Mouse (Mus musculus): ENCODE data around the gene B4galt1.

- TF ChIP-seq GATA1 (IDR thresholded peaks at IDR 0.05; ENCODE audit: borderline replicate concordance, low read length) (no peak), CTCF (IDR thresholded peaks at IDR 0.05; ENCODE audit: low read depth, low read length) (no peak), GATA2 (IDR thresholded peaks at IDR 0.05; ENCODE audit: borderline replicate concordance, low read depth, low read length) (no peak), TAL1 (conservative IDR thresholded peaks at IDR 0.05; ENCODE audit: low read depth, low read length) (no peak)
These were observed 16.4 kb upstream of the B4galt1 start for GRCm38 (mm10) chr4:40870206-40870605.

All from G1E (cell line).